Mouse (Mus musculus): ENCODE data around the gene Tacr2.

Gene Tacr2

DNA sequence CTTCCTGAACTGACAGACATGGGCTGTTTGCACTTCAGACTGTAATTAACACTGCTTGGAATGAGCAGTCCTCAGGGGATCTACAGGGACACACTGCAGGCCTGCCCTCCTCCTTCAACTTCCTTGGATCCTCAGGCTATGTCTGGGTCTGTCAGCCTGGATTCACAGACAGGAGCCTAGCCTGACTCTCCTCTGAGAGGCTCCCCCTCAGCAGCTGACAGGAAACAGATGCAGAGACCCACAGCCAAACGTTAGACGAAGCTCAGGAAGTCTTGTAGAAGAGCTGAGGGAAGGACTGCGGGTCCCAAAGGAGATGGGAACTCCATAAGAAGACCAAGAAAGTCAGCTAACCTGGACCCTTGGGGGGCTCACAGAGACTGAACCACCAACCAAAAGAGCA lies 54.2 kb downstream of the Tacr2 start:
- no peak for DNase-seq

DNA sequence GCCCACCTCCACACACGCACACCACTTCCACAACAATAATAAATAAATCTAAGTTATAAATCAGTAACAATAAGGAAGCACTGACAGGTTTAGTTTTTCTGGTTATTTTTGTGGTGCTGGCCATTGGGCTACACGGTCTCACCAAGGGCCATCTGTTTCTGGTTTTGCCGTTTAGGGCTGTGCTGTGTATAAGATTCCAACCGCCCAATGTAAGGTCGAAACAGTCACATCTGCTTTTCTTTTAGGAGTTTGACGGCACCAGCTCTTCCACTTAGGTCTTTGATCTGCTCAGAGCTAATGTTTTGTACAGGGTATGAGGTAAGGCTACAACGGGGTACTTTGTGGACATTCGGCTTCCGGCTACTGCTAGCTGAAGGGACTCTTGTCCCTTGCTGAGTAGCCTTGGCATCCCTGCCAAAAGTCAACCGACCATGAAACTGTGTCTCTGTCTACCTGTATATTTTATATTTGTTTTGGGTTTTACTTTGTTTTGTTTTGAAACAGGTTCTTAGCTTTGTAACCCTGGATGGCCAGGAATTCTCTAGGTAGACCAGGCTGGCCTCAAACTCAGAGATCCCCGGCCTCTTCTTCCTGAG lies 56.8 kb downstream of the Tacr2 start:
- DNase-seq = peak; percentile 46

DNA sequence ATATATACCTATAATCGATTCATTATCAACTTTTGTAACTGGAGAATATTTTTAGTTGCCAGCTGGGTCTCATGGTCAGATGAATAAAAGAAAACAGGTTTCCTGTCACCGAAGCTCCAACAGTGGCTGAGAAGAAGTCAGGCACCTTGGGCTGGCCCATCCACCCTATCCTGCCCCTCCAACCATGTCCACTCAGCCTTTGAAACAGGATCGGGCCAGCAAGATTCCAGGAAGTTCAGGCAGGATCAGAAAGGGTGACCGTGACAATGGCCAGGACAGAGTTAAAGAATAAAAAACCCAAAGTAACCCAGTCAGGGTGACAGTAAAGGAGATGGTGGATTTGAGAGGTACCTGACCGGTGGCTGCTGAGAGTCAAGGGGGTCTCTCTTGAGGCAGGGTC lies 57.4 kb downstream of the Tacr2 start:
- DNase-seq = no peak

DNA sequence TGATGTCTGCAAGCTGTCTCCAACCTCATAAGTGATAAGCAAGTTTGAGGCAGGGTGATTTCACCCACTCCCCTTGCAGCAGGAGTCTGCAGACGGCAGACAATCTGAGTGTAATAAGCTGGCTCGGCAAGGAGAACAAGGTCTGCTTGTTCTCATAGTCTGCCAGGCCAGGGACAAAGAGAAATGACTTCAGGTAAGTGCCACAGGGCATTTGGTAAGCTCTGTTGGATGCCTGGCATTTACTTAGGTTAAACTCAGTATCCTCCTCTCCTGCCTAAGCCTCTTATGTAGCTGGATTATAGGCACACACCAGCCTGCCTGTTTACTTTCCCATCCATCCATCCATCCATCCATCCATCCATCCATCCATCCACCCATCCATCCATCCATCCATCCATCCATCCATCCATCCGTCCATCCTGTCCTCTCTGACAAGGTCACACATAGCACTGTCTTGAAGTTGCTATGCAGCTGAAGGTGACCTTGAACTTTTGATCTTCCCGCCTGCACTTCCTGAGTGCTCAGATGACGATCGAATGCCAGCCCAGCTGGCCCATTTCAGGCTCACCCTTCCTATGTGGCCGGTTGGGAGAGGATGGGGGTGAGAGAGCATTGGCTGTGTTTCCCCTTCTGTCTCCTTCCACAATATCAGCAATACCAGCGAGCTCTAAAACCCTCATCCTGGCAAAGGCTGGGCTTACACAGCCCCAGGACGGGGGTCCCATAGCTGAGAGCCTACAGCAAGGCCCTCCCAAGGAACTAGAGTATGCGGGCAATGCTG lies 58.2 kb downstream of the Tacr2 start:
- DNase-seq = no peak

DNA sequence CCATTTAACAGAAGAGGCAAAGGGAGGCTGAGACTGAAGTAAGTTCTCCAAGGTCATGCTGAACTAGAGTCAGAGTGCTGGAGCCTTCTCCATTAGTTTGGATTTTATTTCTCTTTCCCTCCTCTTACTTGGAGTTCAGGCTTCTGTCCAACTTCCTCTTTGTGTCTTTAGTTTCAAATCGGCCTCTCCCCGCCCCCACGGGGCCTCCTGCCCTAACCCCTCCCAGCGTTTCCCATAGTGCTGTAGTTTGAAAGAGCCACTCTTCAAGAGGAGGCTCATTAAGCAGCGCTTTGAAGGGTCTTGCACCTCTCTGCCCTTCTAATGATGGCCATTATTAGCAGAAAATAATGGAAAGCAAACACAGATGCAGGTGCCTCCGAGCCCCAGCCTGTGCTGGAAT lies 59.2 kb downstream of the Tacr2 start:
- peak; percentile 71 for DNase-seq

DNA sequence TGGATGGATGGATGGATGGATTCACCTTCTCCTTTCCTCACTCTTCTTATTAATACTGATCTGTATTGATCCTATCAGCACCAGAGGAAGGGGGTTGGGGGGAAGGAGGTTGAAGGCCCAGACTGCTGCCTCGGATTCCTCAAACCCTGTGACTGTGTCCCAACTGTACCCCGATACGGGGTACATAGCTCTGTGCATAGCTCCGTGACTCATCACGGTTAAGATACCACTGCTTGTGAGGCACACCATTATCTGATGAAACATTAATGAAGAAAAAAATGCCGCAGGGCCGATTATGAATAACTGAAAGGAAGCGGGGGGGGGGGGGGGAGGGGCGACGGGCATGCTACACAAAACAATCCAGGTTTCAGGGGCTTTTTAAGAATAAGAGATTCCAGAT lies 60.9 kb downstream of the Tacr2 start:
- no peak for DNase-seq

DNA sequence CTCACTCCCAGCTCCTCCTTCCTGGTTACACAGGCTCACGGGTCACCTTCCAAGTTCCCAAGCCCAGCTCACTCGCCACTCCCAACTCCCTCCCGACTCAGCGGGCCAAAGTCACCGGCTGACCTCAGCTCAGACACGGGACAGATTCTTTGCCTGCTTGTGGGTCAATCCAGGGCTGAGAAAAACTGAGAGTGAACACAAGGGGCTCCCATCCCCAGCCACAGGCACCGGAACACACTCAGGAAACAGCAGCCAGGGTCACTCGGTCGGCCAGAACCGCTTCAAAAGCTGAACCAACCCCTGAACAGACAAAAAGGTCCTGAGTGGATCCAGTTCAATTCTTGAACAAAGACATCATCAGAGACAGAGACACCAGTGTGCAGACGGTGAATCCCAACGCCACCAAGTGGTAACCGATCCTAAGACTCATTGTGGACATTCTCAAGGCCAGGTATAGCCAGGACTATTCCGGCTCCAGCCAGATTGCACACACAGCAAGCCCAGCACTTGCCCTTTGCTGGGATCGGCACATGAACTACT lies 61.7 kb downstream of the Tacr2 start:
- DNase-seq = peak; percentile 69

Data from kidney, adult 9 months (tissue).